Mouse (Mus musculus) hematopoietic multipotent progenitor cell, adult 10-12 weeks (in vitro differentiated cells): ENCODE data around the gene Magea3. TPM values are rescaled to one million over a fixed set of nuclear protein-coding genes. Genes with fewer than 3 reads are reported as not detected.

ENCODE experiments used
- polyA plus RNA-seq: library from polyadenylated mRNA; stranded (reverse); fragments of >175 nt; gene quantifications from 2 replicates; pipeline ENCODE4 v1.2.3, GENCODE M21; 2012; ENCODE audit warnings: low replicate concordance

Gene Magea3
- not detected in 2 replicates for polyA plus RNA-seq

GRCm38 (mm10) chrX:154949405-154949804 lies at the start of gene Magea3:
Gene Magea3 (minus strand): TSS chrX:154949505.

GRCm38 (mm10) chrX:154995750-154996149 lies 46.4 kb upstream of the Magea3 start, which contains the start of gene Magea8:
Gene Magea8 (minus strand): TSS chrX:154995850.

GRCm38 (mm10) chrX:154935887-154936286 lies 13.4 kb downstream of the Magea3 start, which contains the start of gene Magea6:
Gene Magea6 (minus strand): TSS chrX:154935987.

Other genes with a start within 250 kb of the Magea3 start
- not detected in 2 replicates for gene Cldn34b1, start 59.2 kb downstream of the Magea3 start, polyA plus RNA-seq
- not detected in 2 replicates for gene Magea6, start 13.5 kb downstream of the Magea3 start, polyA plus RNA-seq
- not detected in 2 replicates for gene Magea8, start 46.3 kb upstream of the Magea3 start, polyA plus RNA-seq
- not detected in 2 replicates for gene Magea5, start 113.6 kb upstream of the Magea3 start, polyA plus RNA-seq
- not detected in 2 replicates for gene Magea1, start 140.3 kb upstream of the Magea3 start, polyA plus RNA-seq
- gene Magea2, start 144.2 kb upstream of the Magea3 start, polyA plus RNA-seq = not detected in 2 replicates
- gene Cldn34b2, start 178.9 kb upstream of the Magea3 start, polyA plus RNA-seq = not detected in 2 replicates